Mouse (Mus musculus) B cell, adult 67 days (primary cell): ENCODE results near the gene Arhgef3. TPM values are rescaled to one million over a fixed set of nuclear protein-coding genes. Genes with fewer than 3 reads are reported as not detected.

ENCODE experiments used
- total RNA-seq, 2 experiments: library from RNA; stranded (reverse); gene quantifications; 4 replicates each; pipeline ENCODE4 v1.2.4; 2023

Gene Arhgef3
- total RNA-seq = 100 to 1,000 TPM; 117 to 161 TPM

DNA sequence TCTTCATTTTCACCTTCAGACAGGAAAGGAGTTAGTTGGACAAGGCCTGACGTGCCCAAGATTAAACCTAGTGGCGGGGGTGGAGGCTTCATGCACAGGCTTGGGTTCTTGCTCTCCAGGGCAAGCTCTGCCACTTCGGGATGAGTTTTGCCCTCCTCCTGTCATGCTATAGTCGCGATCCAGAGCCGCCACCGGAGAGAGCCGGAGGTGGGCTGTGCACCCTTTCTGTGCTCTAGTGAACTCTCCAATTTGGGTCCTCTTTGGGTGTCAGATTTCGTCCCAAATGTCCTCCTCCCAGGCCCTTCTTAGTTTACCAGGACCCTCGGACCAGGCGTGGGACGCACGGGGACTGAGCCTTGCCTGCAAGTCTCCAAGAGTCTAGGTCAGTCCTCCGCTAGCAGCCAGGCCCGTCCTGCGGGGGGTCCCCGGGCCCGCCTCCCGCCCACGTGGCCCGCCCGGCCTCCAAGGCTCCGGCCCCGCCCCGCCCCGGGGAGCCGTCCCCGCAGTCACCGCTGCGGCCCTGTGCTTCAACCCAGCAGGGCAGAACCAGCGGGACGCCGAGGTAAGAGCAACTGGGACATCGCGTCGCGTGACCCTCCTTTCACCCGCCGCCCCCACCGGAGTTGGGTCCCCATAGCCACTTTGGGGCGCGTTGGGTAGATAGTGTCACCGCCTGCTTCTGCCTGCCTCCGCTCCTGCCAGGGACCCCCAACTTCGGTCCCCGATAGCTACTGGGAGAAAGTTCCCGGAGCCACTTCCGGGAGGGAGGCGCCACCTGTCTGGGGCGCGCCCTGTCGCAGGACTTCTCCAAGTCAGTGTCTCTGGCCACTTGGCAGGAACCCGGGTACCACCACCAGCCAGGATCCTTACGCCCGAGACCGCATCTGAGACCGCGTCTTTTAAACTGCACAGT is at the start of gene Arhgef3:
Arhgef3 (plus strand) TSS at position 538 of the 913 bp plus-strand sequence.

DNA sequence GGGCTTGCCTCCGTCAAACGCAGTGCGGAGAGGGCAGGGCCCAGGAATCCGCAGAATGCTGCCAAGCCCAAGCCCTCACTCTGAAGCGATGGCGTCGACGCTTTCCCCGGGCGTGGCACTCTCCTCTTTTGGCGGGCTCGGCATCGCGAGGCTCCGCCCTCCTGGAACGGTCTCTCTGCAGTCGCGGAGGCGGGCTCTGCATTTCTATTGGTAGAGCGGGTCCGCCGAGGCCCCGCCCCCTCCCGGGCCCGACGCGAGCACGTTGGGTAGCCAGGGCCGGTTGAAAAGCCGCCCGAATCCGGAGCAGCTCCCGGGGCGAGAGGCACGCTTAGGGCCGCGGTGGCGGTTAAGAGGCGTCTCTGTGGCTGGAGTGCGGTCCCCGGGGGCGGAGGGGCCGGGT is 313.9 kb downstream of the Arhgef3 start, which contains the start of gene Fam208a:
Fam208a (plus strand) TSS at position 262 of the 400 bp plus-strand sequence.

Other genes with a start within 250 kb of the Arhgef3 start
- not detected for gene Asb14, start 220.3 kb upstream of the Arhgef3 start, total RNA-seq
- 10 to 100 TPM; 41.9 to 44.2 TPM for gene Appl1, start 143.7 kb upstream of the Arhgef3 start, total RNA-seq
- gene Hesx1, start 120.5 kb upstream of the Arhgef3 start, total RNA-seq = under 1 TPM; 0.80 to 0.96 TPM
- 1 to 10 TPM; 3.8 to 4.3 TPM for gene Il17rd, start 76.0 kb upstream of the Arhgef3 start, total RNA-seq